Mouse (Mus musculus): ENCODE data around the gene Elf2. TPM values are rescaled to one million over a fixed set of nuclear protein-coding genes. Genes with fewer than 3 reads are reported as not detected.

The Elf2 gene
- total RNA-seq, 2 experiments from 2014 or later: 63.4 to 77.1 TPM

GRCm38 (mm10) chr3:51234752-51235055 lies 105.8 kb downstream of the Elf2 start:
- DNase-seq (ENCODE audit: low spot score in 2 of 2): no peak

GRCm38 (mm10) chr3:51233918-51234751 lies 106.3 kb downstream of the Elf2 start:
- DNase-seq (ENCODE audit: low spot score in 2 of 2): peak; percentile 70 to 81

GRCm38 (mm10) chr3:51233474-51233873 lies 107.0 kb downstream of the Elf2 start:
- no peak for DNase-seq (ENCODE audit: low spot score in 2 of 2)

GRCm38 (mm10) chr3:51232205-51232910 lies 108.1 kb downstream of the Elf2 start:
- no peak for DNase-seq (ENCODE audit: low spot score in 2 of 2)

DNA sequence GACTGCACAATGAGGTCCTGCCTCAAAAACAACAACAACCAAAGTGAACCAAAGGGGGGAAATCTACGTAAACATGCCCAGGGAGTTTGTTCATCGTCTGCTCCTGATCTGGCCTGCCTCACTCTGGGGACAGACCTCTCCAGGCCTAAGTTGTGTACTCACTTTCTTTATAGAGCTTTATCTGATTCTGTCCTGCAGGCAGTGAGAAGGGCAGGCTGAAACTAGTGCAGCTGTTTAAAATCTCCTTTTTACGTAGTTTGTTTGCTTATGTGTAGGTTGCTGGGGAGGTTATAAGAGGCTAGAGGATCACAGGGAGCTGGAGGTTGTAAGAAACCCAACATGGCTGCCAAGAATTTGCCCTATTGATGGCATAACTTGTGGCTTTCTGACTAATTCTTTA lies 109.0 kb downstream of the Elf2 start:
- no peak for DNase-seq (ENCODE audit: low spot score in 2 of 2)

DNA sequence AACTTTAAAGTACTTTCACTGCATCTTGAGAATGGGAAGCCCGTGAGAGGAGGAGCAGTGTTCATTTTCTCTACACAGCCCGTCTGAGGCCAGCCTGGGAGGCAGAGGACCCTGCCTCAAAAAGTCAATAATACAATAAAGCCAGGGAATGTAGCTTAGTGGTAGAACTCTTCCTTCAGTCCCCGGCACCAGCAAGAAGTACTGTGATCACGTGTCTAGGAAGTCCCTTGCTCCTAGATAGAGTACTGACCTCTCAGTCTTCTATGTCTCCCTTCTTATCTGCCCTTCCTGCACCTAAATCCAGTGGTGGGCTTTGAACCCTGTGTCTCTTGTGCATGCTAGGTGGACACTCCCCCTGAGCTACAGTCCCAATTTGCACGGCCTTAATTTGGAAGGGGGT lies 109.6 kb downstream of the Elf2 start:
- no peak for DNase-seq (ENCODE audit: low spot score in 2 of 2)

- DNase-seq (ENCODE audit: low spot score in 2 of 2): no peak
Observed at GRCm38 (mm10) chr3:51230146-51230835, 110.2 kb downstream of the Elf2 start.

- no peak for DNase-seq (ENCODE audit: low spot score in 2 of 2)
Observed at GRCm38 (mm10) chr3:51229226-51229625, 111.2 kb downstream of the Elf2 start.

GRCm38 (mm10) chr3:51228821-51229205 lies 111.7 kb downstream of the Elf2 start:
- no peak for DNase-seq (ENCODE audit: low spot score in 2 of 2)

GRCm38 (mm10) chr3:51228038-51228820 lies 112.2 kb downstream of the Elf2 start:
- DNase-seq (ENCODE audit: low spot score in 2 of 2): peak; percentile 57 to 76

GRCm38 (mm10) chr3:51226601-51227000 lies 113.9 kb downstream of the Elf2 start:
- no peak for DNase-seq (ENCODE audit: low spot score in 2 of 2)

DNA sequence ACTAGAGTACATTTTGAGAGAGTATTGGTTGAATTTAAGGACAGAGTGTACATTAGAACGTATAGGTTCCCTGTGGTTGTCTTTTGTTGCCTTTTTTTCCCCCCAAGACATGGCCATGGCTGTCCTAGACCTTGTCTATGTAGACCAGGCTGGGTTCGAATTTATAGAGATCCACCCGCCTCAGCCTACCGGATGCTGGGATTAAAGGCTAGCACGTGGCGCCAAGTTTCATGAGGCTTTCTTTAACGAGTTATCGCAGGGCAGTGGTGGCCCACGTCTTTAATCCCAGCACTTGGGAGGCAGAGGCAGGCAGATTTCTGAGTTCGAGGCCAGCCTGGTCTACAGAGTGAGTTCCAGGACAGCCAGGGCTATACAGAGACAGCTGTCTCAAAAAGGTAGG lies 114.5 kb downstream of the Elf2 start:
- no peak for DNase-seq (ENCODE audit: low spot score in 2 of 2)

- no peak for DNase-seq (ENCODE audit: low spot score in 2 of 2)
Observed at GRCm38 (mm10) chr3:51225226-51225750, 115.2 kb downstream of the Elf2 start.

DNA sequence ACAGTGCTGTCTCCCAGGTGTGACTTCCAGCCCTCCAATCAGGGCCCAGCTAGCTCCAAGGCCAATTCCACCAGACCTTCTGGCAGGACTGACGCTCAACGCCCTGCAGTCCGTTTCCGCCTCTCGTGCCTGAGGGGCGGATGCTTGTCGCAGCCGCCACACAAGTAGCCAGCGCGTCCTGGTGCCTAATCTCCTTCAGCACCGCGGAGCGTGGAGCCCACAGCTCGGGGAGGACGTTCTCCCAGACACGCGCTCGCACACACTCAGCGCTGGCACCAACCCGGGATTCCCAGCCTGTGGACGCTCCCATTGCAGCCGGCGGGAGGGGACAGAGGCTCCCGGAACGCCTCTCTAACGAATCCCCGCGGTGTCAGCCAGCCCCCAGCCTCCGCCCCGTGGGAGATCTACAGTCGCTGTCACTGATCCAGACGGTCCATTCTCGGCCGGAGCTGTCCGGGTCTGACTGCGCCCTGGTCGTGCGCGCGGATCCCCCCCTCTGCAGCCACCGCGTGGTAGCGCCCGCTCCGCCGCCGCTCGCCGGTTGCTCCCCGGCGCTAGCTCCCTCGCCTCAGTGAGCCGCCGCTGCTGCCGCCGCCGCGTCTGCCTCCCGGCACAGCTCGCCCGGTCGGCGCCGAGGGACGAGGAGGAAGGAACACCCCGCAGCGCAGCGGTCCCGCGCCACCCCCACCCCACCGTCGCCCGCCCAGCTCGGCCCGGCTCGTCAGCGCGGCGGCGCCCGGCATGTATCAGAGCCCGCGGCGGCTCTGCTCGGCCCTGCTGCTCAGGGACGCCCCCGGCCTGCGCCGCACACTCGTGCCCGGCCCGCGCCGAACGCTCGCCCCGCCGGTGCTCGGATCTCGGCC lies 115.9 kb downstream of the Elf2 start, which contains the start of gene Noct:
Noct (plus strand) TSS at position 85 of the 863 bp plus-strand sequence.
- peak; percentile 73 to 90 for DNase-seq (ENCODE audit: low spot score in 2 of 2)

- no peak for DNase-seq (ENCODE audit: low spot score in 2 of 2)
Observed at GRCm38 (mm10) chr3:51223556-51223955, 116.9 kb downstream of the Elf2 start.

- DNase-seq (ENCODE audit: low spot score in 2 of 2): no peak
Observed at GRCm38 (mm10) chr3:51222834-51223460, 117.5 kb downstream of the Elf2 start.

DNA sequence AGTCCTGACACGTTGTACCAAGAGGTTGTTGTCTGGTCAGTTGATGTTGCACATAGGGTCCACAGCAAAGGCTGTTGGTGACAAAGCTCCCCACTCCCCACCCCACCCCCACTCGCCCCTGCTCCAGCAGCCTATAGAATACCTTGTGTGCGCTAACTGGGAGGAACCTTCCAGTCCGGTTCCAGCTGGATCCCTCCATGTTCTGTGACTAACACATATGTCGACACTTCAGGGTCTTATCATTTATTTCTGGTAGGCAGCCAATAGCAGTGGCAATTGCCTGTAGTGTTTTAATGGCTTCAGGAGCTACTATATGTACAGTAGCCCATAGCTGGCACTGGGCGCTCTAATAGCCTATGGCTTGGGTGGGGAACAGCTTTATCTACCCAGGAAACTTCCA lies 118.2 kb downstream of the Elf2 start:
- DNase-seq (ENCODE audit: low spot score in 2 of 2): no peak

DNA sequence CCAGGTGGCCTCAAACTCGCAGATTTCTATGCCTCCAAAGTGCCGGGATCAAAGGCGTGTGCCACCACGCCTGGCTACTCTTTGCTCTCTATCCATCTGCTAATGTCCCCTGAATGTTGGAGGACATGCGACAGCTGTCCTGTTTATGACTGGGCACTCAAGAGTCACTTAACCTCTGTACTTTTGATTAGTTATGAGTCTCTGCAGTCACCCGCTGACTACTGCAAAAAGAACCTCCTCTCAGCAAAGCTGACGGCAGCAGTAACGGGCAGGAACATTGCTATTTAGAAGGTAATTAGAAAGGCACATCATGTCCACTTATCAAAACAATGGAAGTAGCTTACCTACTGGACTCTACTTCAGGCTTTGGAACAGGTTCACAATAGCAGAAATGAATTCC lies 118.6 kb downstream of the Elf2 start:
- DNase-seq (ENCODE audit: low spot score in 2 of 2): no peak

DNA sequence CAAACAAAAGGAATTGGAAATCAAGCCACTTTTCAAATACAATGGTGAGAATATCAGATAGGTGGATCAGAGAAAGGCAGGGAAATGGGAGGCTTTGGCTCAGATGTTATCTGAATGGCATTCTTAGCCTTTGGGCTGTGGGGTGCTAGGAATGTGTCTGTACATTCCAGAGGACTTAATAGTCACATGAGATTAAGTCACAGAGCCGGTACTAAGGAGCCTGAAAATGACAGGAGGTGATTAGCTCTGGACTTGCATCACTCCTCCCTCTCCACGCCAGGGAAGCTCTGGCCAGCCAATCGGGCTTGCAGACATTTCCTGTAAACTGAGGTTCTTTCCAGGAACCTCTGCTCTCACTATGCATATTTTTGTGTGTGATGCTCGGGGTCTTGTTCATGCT lies 119.6 kb downstream of the Elf2 start:
- DNase-seq (ENCODE audit: low spot score in 2 of 2): no peak

GRCm38 (mm10) chr3:51219213-51219612 lies 121.2 kb downstream of the Elf2 start:
- no peak for DNase-seq (ENCODE audit: low spot score in 2 of 2)

Measured in gastrocnemius, postnatal 4 days (tissue).